Comparison of ENCODE assay signal across 11 mouse cellular contexts in genomic region chr4:144983821-144984371, GRCm38 (mm10).
DNase-seq lines count a peak whose midpoint lies in the region; ATAC-seq and TF ChIP-seq lines count a peak whose summit lies in the region.
"Had no signal": no experiment of that assay in that cellular context is flagged by ENCODE, and none has a peak within 500 bp of the region (broad histone marks: within the 10 kb centered on the region; RNA-seq: fewer than 3 reads in every experiment).

No protein-coding gene starts in this region.

- no peak overlapping the region for H3K4me3 ChIP-seq in heart, adult 2 months
- H3K4me3 ChIP-seq in spleen, adult 2 months (ENCODE audit: extremely low read depth, insufficient read depth, insufficient read length), result no peak overlapping the region
- no peak overlapping the region for H3K4me3 ChIP-seq in forebrain, embryonic 12.5 days (replicated peaks)
- H3K4me3 ChIP-seq: hindbrain, embryonic 12.5 days; myocyte had no signal

- intact Hi-C loops in heart, adult 2 months (cut with DNase I), result no loop called here
- intact Hi-C loops in heart, postnatal 14 days (cut with DNase I), result loop anchor here (5.0 kb wide), 1 partner anchor 58 kb away; no protein-coding TSS in a partner anchor

- H3K36me3 ChIP-seq in heart, adult 2 months (ENCODE audit: control insufficient read depth, insufficient read depth, low read length), result peaks cover 24% of the 10 kb centered on the region
- 0 out of 2 replicates have a peak, but pooled peaks cover 1% of the 10 kb centered on the region for H3K36me3 ChIP-seq in spleen, adult 2 months (ENCODE audit: control insufficient read depth, insufficient read depth, low read length)
- 0 out of 2 replicates have a peak, but pooled peaks cover 4% of the 10 kb centered on the region for H3K36me3 ChIP-seq in forebrain, embryonic 12.5 days (replicated peaks)
- H3K36me3 ChIP-seq: hindbrain, embryonic 12.5 days had no signal

- no peak for TF ChIP-seq POLR2A in heart, adult 2 months (IDR thresholded peaks at IDR 0.05; ENCODE audit: insufficient read depth, low read depth, low read length)
- TF ChIP-seq POLR2A in spleen, adult 2 months (IDR thresholded peaks at IDR 0.05; ENCODE audit: low read depth, low read length), result no peak

- H3K9me3 ChIP-seq in forebrain, embryonic 12.5 days, result no peaks in the 10 kb centered on the region
- H3K9me3 ChIP-seq: hindbrain, embryonic 12.5 days had no signal

- H3K79me2 ChIP-seq in heart, adult 2 months (replicated peaks; ENCODE audit: control insufficient read depth, insufficient read depth, low read length), result no peaks in the 10 kb centered on the region

- H3K9ac ChIP-seq in heart, adult 2 months (ENCODE audit: low read depth, low read length), result no peak overlapping the region
- no peak overlapping the region for H3K9ac ChIP-seq in forebrain, embryonic 12.5 days
- H3K9ac ChIP-seq: hindbrain, embryonic 12.5 days had no signal

- DNase-seq in heart, adult 2 months, result no peak
- no peak for DNase-seq in heart, postnatal 14 days
- no peak for DNase-seq in spleen, adult 2 months (ENCODE audit: low read depth in 1 of 2, low spot score in 2 of 2)
- DNase-seq in spleen, adult 12 weeks (ENCODE audit: low spot score), result no peak
- peak; percentile 65 to 88 for DNase-seq in kidney, postnatal 36 days
- no peak for DNase-seq in urinary bladder, postnatal 10 days (ENCODE audit: low spot score)
- DNase-seq in cerebellum, adult 9-11 months, result no peak
- DNase-seq: B cell, adult 2 months had no signal

- 33% methylated on average over 8 of the region's 8 CpGs for WGBS in heart, adult 2 months
- WGBS in spleen, adult 2 months, result 77% methylated on average over 8 of the region's 8 CpGs
- 84% methylated on average over 8 of the region's 8 CpGs for WGBS in forebrain, embryonic 12.5 days

- no peak for TF ChIP-seq CTCF in heart, adult 2 months (IDR thresholded peaks at IDR 0.05)
- TF ChIP-seq CTCF in spleen, adult 2 months (IDR thresholded peaks at IDR 0.05; ENCODE audit: extremely low read depth, insufficient read depth, insufficient read length, insufficient replicate concordance), result no peak

- TF ChIP-seq EP300 in heart, adult 2 months (IDR thresholded peaks at IDR 0.05; ENCODE audit: insufficient read depth, low read depth, low read length), result no peak

- ATAC-seq in forebrain, embryonic 12.5 days (ENCODE audit: low FRiP score), result no peak

- no peak overlapping the region for H3K4me2 ChIP-seq in forebrain, embryonic 12.5 days
- H3K4me2 ChIP-seq: hindbrain, embryonic 12.5 days had no signal

- no peaks in the 10 kb centered on the region for H3K27me3 ChIP-seq in heart, adult 2 months (ENCODE audit: control insufficient read depth, insufficient read depth, low read length)
- H3K27me3 ChIP-seq in spleen, adult 2 months (ENCODE audit: control insufficient read depth, insufficient read depth, low read length), result no peaks in the 10 kb centered on the region
- H3K27me3 ChIP-seq in forebrain, embryonic 12.5 days, result no peaks in the 10 kb centered on the region
- H3K27me3 ChIP-seq: hindbrain, embryonic 12.5 days had no signal

- peaks cover 25% of the 10 kb centered on the region for H3K4me1 ChIP-seq in heart, adult 2 months (ENCODE audit: control insufficient read depth, insufficient read depth, low read length)
- H3K4me1 ChIP-seq in spleen, adult 2 months (ENCODE audit: control insufficient read depth, insufficient read depth, insufficient read length), result peaks cover 15% of the 10 kb centered on the region
- H3K4me1 ChIP-seq in forebrain, embryonic 12.5 days, result 0 out of 2 replicates have a peak, but pooled peaks cover 3% of the 10 kb centered on the region

- H3K27ac ChIP-seq in heart, adult 2 months, result peak overlapping the region; percentile 74
- 0 out of 2 replicates have a peak overlapping the region, but pooled peaks have one; percentile 3 for H3K27ac ChIP-seq in spleen, adult 2 months (ENCODE audit: insufficient read depth, low read length)
- no peak overlapping the region for H3K27ac ChIP-seq in forebrain, embryonic 12.5 days
- H3K27ac ChIP-seq: hindbrain, embryonic 12.5 days had no signal

Comparison
In these comparisons a context has a peak if more than half of its experiments do, and no peak if none do; other contexts are left out.
1. DNase-seq: peak in kidney, postnatal 36 days (2 of 2); none in heart, adult 2 months (0 of 2), heart, postnatal 14 days (0 of 2), spleen, adult 2 months (0 of 2), spleen, adult 12 weeks (single experiment), urinary bladder, postnatal 10 days (single experiment) and cerebellum, adult 9-11 months (single experiment).